Mouse (Mus musculus) ES-Bruce4 (cell line): ENCODE data around the gene Coro1c.

Experiments
- CTCF ChIP-seq: IDR thresholded peaks from one replicate; pipeline ENCODE4 v1.8.1; 2011; ENCODE audit warnings: low read depth, low read length
- POLR2A ChIP-seq: IDR thresholded peaks from one replicate; pipeline ENCODE4 v1.8.1; 2011; ENCODE audit warnings: low read length; ENCODE audit not compliant: insufficient read depth

DNA sequence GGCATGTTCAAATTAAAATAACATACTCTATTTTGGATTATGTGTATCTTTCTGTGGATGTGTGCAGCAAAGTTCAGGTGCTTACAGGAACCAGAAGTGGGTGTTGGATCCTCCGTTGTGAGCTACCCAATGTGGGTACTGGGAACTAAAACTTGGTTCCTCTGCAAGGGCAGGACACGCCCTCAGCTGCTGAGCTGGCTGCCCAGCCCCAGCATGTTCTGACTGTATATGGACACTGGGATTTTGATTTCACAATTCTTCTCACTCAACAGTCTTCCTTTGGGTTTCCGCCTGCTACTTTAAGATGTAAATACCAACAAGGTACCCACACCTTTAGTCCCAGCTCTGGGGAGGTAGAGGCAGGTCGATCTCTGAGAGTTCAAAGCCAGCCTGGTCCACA is 68.1 kb downstream of the Coro1c start:
- TF ChIP-seq CTCF, result no peak
- no peak for TF ChIP-seq POLR2A
